Mouse (Mus musculus) G1E (cell line): ENCODE measurements around the gene Dcun1d2. TPM values are rescaled to one million over a fixed set of nuclear protein-coding genes. Genes with fewer than 3 reads are reported as not detected.

Experiments
- ATAC-seq: 2 replicates; pipeline ENCODE4 v1.8.0; 2016; ENCODE audit warnings: mild to moderate bottlenecking; ENCODE audit not compliant: insufficient number of reproducible peaks, poor library complexity, low FRiP score, severe bottlenecking; ENCODE audit errors: extremely low read depth
- DNase-seq: peaks from one replicate; pipeline ENCODE4 v3.0.0; 2012; ENCODE audit warnings: low spot score
- H3K27me3 ChIP-seq: 2 replicates; pipeline ENCODE4 v1.6.1; 2012; ENCODE audit warnings: mild to moderate bottlenecking, low read length, inconsistent platforms; ENCODE audit not compliant: insufficient read depth
- H3K36me3 ChIP-seq: replicated peaks from 2 replicates; pipeline ENCODE3; 2012; ENCODE audit warnings: mild to moderate bottlenecking, inconsistent platforms
- H3K4me1 ChIP-seq: 2 replicates; pipeline ENCODE4 v1.6.1; 2012; ENCODE audit warnings: low read depth, low read length, inconsistent platforms, mixed read lengths; ENCODE audit not compliant: insufficient read depth
- H3K4me3 ChIP-seq: 2 replicates; pipeline ENCODE4 v1.5.1; 2012; ENCODE audit warnings: low read depth, mild to moderate bottlenecking, inconsistent platforms, low read length, moderate library complexity, mixed read lengths
- H3K9me3 ChIP-seq: replicated peaks from 2 replicates; pipeline ENCODE4 v1.6.1; 2012; ENCODE audit warnings: inconsistent platforms
- CTCF ChIP-seq: IDR thresholded peaks from 2 replicates; pipeline ENCODE4 v1.5.1; 2012; ENCODE audit warnings: low read depth, low read length, inconsistent platforms, mixed read lengths
- GATA1 ChIP-seq: IDR thresholded peaks from 2 replicates; pipeline ENCODE4 v1.6.1; 2012; ENCODE audit warnings: borderline replicate concordance, low read length, inconsistent platforms, mixed read lengths
- GATA2 ChIP-seq: IDR thresholded peaks from 2 replicates; pipeline ENCODE4 v1.6.1; 2012; ENCODE audit warnings: low read depth, low read length, inconsistent platforms, borderline replicate concordance
- POLR2AphosphoS5 ChIP-seq: IDR thresholded peaks from 2 replicates; pipeline ENCODE4 v1.6.1; 2012; ENCODE audit warnings: low read depth, low read length, inconsistent platforms; ENCODE audit not compliant: insufficient replicate concordance
- TAL1 ChIP-seq: conservative IDR thresholded peaks from 2 replicates; pipeline ENCODE4 v1.6.1; 2012; ENCODE audit warnings: low read depth, low read length, inconsistent platforms, mixed read lengths
- polyA plus RNA-seq: library from polyadenylated mRNA; stranded (reverse); fragments of >175 nt; gene quantifications from 2 replicates; pipeline ENCODE4 v1.2.3, GENCODE M21; 2012
- total RNA-seq, 2 experiments: library from RNA; stranded (forward) in 1 of 2; stranded (reverse) in 1 of 2; fragments of 200-1000 nt in 1 of 2; fragments of >200 nt in 1 of 2; fragmentation: Nextera tagmentation in 1 of 2; gene quantifications; 2 replicates each; pipeline ENCODE4 v1.2.3; 2014 to 2017

The Dcun1d2 gene
- total and polyA plus RNA-seq, 3 experiments: 4.6 to 24.0 (median 15.7) TPM

GRCm38 (mm10) chr8:13306916-13307315 lies 19.0 kb upstream of the Dcun1d2 start:
- DNase-seq: no peak
- TF ChIP-seq CTCF (no peak), POLR2AphosphoS5 (no peak), GATA2 (no peak), TAL1 (no peak), GATA1 (no peak)
- H3K9me3 ChIP-seq: peaks cover 3% of the 10 kb centered on the region; the same call in 1 of the 2 replicates
- peaks cover 2% of the 10 kb centered on the region; the same call in 1 of the 2 replicates for H3K4me1 ChIP-seq
- no peak overlapping the region for H3K4me3 ChIP-seq
- no peak for ATAC-seq
- peaks cover 66% of the 10 kb centered on the region for H3K36me3 ChIP-seq
- H3K27me3 ChIP-seq: no peaks in the 10 kb centered on the region

DNA sequence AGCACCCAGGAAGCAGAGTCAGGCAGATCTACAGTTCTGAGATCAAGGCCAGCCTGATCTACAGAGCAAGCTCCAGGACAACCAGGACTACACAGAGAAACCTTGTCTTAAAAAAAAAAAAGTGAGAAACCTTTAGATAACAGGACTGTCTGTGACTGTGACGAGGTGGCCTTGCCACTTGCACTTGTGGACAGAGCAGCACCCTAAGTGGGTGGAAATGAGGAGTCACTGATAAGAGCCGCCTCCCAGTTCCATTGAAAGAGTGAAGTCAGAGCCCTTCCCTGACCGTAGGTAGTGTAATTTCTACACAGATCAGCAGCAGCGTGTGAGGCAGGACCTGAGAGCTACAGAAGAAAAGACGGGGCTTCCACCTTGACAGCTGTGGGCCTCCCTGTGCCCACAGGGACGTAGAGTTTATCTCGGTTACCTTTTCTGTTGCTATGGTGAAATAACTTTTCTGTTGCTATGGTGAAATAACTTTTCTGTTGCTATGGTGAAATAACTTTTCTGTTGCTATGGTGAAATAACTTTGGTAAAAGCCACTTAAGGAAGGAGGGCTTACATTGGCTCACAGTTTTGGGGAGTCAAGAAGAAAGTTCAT lies 18.5 kb upstream of the Dcun1d2 start:
- DNase-seq: no peak
- H3K36me3 ChIP-seq: peaks cover 69% of the 10 kb centered on the region
- no peak for ATAC-seq
- TF ChIP-seq TAL1 (no peak), GATA1 (no peak), POLR2AphosphoS5 (no peak), CTCF (no peak), GATA2 (no peak)
- H3K4me1 ChIP-seq: peaks cover 2% of the 10 kb centered on the region; the same call in 1 of the 2 replicates
- H3K9me3 ChIP-seq: peaks cover 3% of the 10 kb centered on the region; the same call in 1 of the 2 replicates
- no peak overlapping the region for H3K4me3 ChIP-seq
- no peaks in the 10 kb centered on the region for H3K27me3 ChIP-seq

DNA sequence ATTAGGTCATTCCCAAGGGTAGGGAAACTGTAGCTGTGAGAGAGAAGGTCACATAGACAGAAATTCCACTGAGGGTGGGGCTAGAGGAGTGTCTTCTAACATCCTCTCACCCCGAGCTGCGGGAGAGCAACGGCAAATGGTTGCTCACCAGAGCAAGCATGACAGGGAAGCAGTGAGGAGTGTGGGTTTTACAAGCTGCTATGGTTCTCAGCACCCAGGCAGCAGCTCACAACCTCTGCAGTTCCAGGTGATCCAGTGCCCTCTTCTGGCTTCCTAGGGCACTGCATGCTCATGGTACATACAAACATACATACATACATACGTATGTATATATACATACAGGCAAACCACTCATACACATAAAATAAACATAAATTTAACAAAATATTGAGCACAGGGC lies 18.0 kb upstream of the Dcun1d2 start:
- Histone ChIP-seq H3K4me1 (peaks cover 2% of the 10 kb centered on the region; the same call in 1 of the 2 replicates), H3K9me3 (peaks cover 3% of the 10 kb centered on the region; the same call in 1 of the 2 replicates), H3K36me3 (peaks cover 70% of the 10 kb centered on the region), H3K27me3 (no peaks in the 10 kb centered on the region), H3K4me3 (no peak overlapping the region)
- no peak for DNase-seq
- no peak for ATAC-seq
- TF ChIP-seq GATA2 (no peak), POLR2AphosphoS5 (no peak), CTCF (no peak), GATA1 (no peak), TAL1 (no peak)

DNA sequence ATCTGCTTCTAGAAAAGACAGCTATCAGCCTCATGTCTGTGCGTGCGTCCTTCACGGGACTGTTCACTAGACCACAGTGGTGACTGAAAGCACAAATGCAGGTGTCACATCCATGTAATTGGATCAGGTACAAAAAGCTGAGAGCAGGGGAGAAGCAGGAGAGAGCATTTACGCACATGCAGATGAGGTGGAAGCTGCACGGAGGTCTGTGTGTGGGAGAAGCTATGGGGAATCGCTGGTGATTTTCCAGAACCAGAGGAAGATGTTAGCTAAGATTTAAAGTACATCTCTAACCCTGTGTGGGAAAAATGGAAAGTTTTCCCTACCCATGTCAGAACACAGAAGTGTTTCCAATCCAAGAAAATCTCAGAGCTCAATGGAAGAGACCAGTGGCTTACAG lies 17.5 kb upstream of the Dcun1d2 start:
- Histone ChIP-seq H3K27me3 (no peaks in the 10 kb centered on the region), H3K4me1 (peaks cover 2% of the 10 kb centered on the region; the same call in 1 of the 2 replicates), H3K36me3 (peaks cover 71% of the 10 kb centered on the region), H3K9me3 (peaks cover 3% of the 10 kb centered on the region; the same call in 1 of the 2 replicates), H3K4me3 (no peak overlapping the region)
- ATAC-seq: no peak
- TF ChIP-seq POLR2AphosphoS5 (no peak), TAL1 (no peak), GATA2 (no peak), GATA1 (no peak), CTCF (no peak)
- no peak for DNase-seq

- no peak overlapping the region for H3K4me3 ChIP-seq
- TF ChIP-seq POLR2AphosphoS5 (no peak), GATA2 (no peak), TAL1 (no peak), GATA1 (no peak), CTCF (no peak)
- no peaks in the 10 kb centered on the region for H3K4me1 ChIP-seq
- H3K9me3 ChIP-seq: peaks cover 8% of the 10 kb centered on the region
- no peak for DNase-seq
- H3K36me3 ChIP-seq: peaks cover 79% of the 10 kb centered on the region
- ATAC-seq: no peak
- no peaks in the 10 kb centered on the region for H3K27me3 ChIP-seq
Measured at GRCm38 (mm10) chr8:13301036-13301435, 13.1 kb upstream of the Dcun1d2 start.

GRCm38 (mm10) chr8:13299571-13299970 lies 11.6 kb upstream of the Dcun1d2 start:
- no peak for DNase-seq
- no peaks in the 10 kb centered on the region for H3K4me1 ChIP-seq
- TF ChIP-seq GATA2: no peak
- TF ChIP-seq POLR2AphosphoS5: no peak
- TF ChIP-seq CTCF: no peak
- no peak for TF ChIP-seq TAL1
- no peak for TF ChIP-seq GATA1
- no peak for ATAC-seq
- H3K36me3 ChIP-seq: peaks cover 81% of the 10 kb centered on the region
- H3K9me3 ChIP-seq: peaks cover 5% of the 10 kb centered on the region; the same call in 1 of the 2 replicates
- no peak overlapping the region for H3K4me3 ChIP-seq
- no peaks in the 10 kb centered on the region for H3K27me3 ChIP-seq
